Mouse (Mus musculus) adipocyte (in vitro differentiated cells): Measurements from ENCODE around the gene Gm21874.
"Not testable (repeated sequence)": the region's sequence is repeated elsewhere in the genome, so short reads cannot be mapped to it uniquely, and the experiment has no call there.

ENCODE experiments used
- DNase-seq: peaks from one replicate; pipeline ENCODE4 v3.0.0-alpha.2; 2016; ENCODE audit warnings: low spot score

Gm21874 gene

GRCm38 (mm10) chrY:9416048-9416447 lies at the start of gene Gm21874:
TSS of gene Gm21874 (minus strand) at chrY:9416148.
- DNase-seq: not testable (repeated sequence)
